Mouse (Mus musculus) ES-Bruce4 (cell line): ENCODE data around the gene Fbxl8. TPM values are rescaled to one million over a fixed set of nuclear protein-coding genes. Genes with fewer than 3 reads are reported as not detected.

Source experiments
- H3K27ac ChIP-seq: 2 replicates; pipeline ENCODE4 v1.5.1; 2012; ENCODE audit warnings: low read length, inconsistent platforms; ENCODE audit not compliant: insufficient read depth
- H3K27me3 ChIP-seq: 2 replicates; pipeline ENCODE4 v1.6.1; 2012; ENCODE audit warnings: mild to moderate bottlenecking, low read length, inconsistent platforms; ENCODE audit not compliant: control insufficient read depth, poor library complexity, insufficient read depth, severe bottlenecking
- H3K36me3 ChIP-seq: 2 replicates; pipeline ENCODE4 v1.6.1; 2012; ENCODE audit warnings: inconsistent platforms, mild to moderate bottlenecking, low read length, moderate library complexity; ENCODE audit not compliant: control insufficient read depth, poor library complexity, insufficient read depth, severe bottlenecking
- H3K4me1 ChIP-seq: one replicate; pipeline ENCODE4 v1.8.1; 2011; ENCODE audit warnings: low read length; ENCODE audit not compliant: control insufficient read depth, insufficient read depth
- H3K4me3 ChIP-seq: 2 replicates; pipeline ENCODE4 v1.5.1; 2011; ENCODE audit warnings: low read depth, mild to moderate bottlenecking, low read length
- H3K9ac ChIP-seq: 2 replicates; pipeline ENCODE4 v1.6.1; 2012; ENCODE audit warnings: low read depth, mild to moderate bottlenecking, inconsistent platforms; ENCODE audit not compliant: poor library complexity, severe bottlenecking
- H3K9me3 ChIP-seq: replicated peaks from 2 replicates; pipeline ENCODE4 v1.6.1; 2012; ENCODE audit warnings: mild to moderate bottlenecking, low read length, inconsistent platforms; ENCODE audit not compliant: control insufficient read depth, poor library complexity, insufficient read depth, severe bottlenecking
- CTCF ChIP-seq: IDR thresholded peaks from one replicate; pipeline ENCODE4 v1.8.1; 2011; ENCODE audit warnings: low read depth, low read length
- EP300 ChIP-seq: IDR thresholded peaks from 2 replicates; pipeline ENCODE4 v1.6.1; 2011; ENCODE audit warnings: low read depth, low read length; ENCODE audit not compliant: insufficient read depth
- POLR2A ChIP-seq: IDR thresholded peaks from one replicate; pipeline ENCODE4 v1.8.1; 2011; ENCODE audit warnings: low read length; ENCODE audit not compliant: insufficient read depth
- polyA plus RNA-seq: library from polyadenylated mRNA; stranded (reverse); fragments of >200 nt; gene quantifications from 2 replicates; pipeline ENCODE4 v1.2.4, GENCODE M21; 2011; ENCODE audit warnings: low read depth; ENCODE audit not compliant: missing spikeins, insufficient read depth, insufficient read length

Gene Fbxl8
- polyA plus RNA-seq, 1 experiment: 1.5 TPM

DNA sequence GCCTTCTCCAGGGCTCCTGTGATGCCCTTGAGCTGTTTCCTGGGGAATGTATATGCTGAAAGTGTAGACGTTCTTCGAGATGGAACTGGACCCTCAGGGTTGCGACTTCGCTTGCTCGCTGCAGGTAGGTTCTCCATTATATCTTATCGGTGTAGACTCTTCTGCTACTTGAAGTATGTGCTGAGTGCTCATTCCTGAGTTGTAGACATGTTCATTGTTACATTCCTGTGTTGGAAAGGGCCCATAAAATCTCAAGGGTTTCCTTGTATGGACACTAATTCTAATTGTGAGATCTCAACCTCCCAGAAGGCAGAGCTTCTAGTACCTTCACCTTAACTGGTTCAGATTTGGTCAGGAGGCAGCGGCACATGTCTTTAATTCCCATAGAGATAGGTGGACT is 23.4 kb upstream of the Fbxl8 start:
- no peaks in the 10 kb centered on the region for H3K27me3 ChIP-seq

DNA sequence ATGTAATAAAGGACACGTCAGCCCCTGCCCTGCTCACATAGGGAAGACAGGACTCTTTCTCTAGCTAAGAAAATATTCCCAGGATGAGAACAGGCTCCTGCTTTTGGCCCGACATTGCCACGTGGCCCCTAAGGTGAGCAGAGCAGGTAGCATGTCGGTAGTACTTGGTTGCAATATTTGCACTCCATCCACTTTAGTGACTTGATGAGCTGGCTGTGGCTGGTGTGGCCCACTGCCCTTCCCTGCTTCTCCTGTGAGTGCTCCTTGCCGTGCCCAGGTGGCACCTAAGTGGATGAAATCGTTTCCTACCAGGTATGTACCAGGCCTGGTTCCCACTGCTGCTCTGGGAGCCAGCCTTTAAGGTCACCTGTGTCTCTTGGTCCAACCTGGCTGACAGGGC is 12.5 kb upstream of the Fbxl8 start:
- Histone ChIP-seq H3K27me3 (no peaks in the 10 kb centered on the region), H3K9me3 (no peaks in the 10 kb centered on the region), H3K4me1 (no peaks in the 10 kb centered on the region), H3K27ac (no peak overlapping the region), H3K9ac (no peak overlapping the region), H3K36me3 (peaks cover 49% of the 10 kb centered on the region), H3K4me3 (no peak overlapping the region)
- TF ChIP-seq POLR2A (no peak), EP300 (no peak)

More for the DNA sequence above, 23.4 kb upstream of the Fbxl8 start:
- Histone ChIP-seq H3K27ac (no peak overlapping the region), H3K9ac (no peak overlapping the region), H3K36me3 (peaks cover 68% of the 10 kb centered on the region), H3K9me3 (no peaks in the 10 kb centered on the region), H3K4me1 (peaks cover 2% of the 10 kb centered on the region), H3K4me3 (no peak overlapping the region)
- TF ChIP-seq POLR2A: no peak
- TF ChIP-seq EP300: no peak
- no peak for TF ChIP-seq CTCF

DNA sequence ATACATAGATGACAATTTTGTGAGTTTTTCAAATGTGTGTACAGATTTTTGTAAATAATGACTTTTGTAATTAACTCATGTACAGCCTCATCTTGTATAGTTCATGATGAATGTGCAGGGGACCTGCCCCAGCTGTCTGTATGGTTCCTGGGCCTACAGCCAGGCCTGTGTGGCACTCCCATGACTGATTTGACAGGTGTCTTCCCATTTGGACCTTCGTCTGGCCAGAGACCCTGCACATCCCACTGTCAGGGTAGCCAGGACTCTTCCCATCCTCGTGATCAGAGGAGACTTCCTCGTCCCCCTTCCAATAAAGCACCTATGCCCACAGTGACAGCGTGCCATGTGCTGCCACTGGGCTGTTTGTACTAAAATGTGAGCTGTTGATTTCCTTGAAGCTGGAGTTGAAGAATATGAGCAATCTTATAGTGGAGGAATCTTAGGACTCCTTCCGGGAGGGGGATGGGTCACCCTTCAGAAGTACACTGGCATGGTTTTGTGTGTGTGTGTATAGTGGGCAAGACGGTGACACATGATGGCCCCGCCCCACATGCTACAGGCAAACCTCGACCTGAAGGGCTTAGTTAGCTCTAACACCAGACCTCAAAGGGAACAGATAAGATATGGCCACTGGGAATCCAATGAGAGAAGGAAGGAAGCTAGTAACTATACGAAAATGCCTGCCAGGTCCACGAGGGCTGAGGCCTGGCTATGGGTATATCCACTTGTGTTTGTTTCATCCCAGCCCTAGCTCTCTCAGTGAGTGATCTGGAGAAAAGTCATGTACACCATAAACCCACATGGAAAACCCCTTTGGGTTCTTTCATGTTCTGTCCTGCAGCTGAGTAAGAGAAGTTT is 11.5 kb upstream of the Fbxl8 start:
- Histone ChIP-seq H3K9ac (no peak overlapping the region), H3K4me3 (no peak overlapping the region)
- no peak for TF ChIP-seq EP300
- no peak for TF ChIP-seq CTCF
- no peak for TF ChIP-seq POLR2A

DNA sequence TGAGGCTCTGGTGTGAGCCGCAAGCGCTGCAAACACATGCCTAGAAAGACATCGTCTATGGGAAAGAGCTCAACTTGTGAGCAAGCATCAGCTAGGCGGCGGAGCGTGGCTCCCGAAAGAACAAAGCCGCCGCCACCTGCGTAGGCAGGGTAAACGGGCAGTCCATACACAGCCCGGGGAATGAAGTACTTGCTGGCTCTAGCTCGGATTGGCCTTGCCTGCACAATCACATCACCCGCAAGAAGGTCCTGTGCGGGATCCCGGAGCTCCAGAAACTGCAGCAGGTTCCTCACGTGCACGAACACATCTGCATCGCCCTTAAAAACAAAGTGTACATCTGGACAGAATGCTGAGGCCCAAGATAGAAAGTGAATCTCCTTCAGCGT is 10.7 kb upstream of the Fbxl8 start:
- Histone ChIP-seq H3K9me3 (no peaks in the 10 kb centered on the region), H3K27me3 (no peaks in the 10 kb centered on the region), H3K4me3 (no peak overlapping the region), H3K27ac (no peak overlapping the region), H3K36me3 (peaks cover 33% of the 10 kb centered on the region), H3K9ac (peak overlapping the region; percentile 16; the same call in 1 of the 2 replicates), H3K4me1 (no peaks in the 10 kb centered on the region)
- TF ChIP-seq POLR2A (no peak), EP300 (no peak), CTCF (no peak)

More for the DNA sequence above, 11.5 kb upstream of the Fbxl8 start:
- no peaks in the 10 kb centered on the region for H3K27me3 ChIP-seq
- H3K9me3 ChIP-seq: no peaks in the 10 kb centered on the region
- no peaks in the 10 kb centered on the region for H3K4me1 ChIP-seq
- H3K36me3 ChIP-seq: peaks cover 41% of the 10 kb centered on the region
- H3K27ac ChIP-seq: no peak overlapping the region

DNA sequence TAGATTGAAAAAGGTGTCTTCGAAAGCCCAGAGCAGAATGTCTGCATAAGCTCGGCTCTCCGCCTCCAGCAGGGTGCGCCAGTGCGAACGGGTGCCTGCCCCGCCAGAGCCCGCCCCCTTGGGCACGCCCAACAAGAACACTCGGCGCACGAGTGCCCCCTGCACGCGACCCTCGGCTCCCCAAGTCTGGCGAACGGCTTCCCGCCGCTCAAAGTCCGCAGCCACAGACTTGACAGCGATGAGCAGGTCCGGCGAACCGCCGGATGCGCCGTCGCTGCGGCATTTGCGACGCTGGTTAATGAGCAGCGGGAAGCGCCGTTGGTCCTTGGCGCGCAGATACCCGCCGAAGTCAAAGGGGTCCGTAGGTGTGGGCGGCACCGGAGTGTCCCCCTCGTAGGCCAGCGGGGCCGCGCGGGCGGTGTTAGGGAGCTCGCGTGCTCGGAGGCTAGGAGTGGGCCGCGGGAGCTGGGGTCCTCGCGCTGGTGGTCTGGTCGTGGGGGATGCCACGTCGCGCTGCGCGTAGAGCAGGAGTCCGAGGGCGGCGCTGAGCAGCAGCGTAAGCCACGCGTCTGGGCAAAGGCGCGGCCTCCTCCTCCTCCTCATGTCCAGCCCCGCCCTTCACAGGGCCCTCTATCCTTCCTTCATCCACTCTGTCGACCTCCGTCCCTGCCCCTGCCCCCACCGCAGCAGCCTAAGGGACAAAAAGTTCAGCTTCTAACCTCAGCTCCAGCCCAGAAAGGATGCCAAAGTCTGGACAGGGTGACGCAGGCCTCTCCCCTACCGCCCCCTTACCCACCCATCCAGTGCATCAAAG is 10.1 kb upstream of the Fbxl8 start:
- TF ChIP-seq POLR2A (no peak), EP300 (0 out of 2 replicates have a peak, but pooled peaks have one; percentile 25), CTCF (peak; percentile 90)
- no peaks in the 10 kb centered on the region for H3K4me1 ChIP-seq
- no peak overlapping the region for H3K27ac ChIP-seq
- H3K36me3 ChIP-seq: peaks cover 27% of the 10 kb centered on the region
- H3K4me3 ChIP-seq: peak overlapping the region; percentile 56
- H3K9me3 ChIP-seq: no peaks in the 10 kb centered on the region
- H3K27me3 ChIP-seq: no peaks in the 10 kb centered on the region
- peak overlapping the region; percentile 59 for H3K9ac ChIP-seq

DNA sequence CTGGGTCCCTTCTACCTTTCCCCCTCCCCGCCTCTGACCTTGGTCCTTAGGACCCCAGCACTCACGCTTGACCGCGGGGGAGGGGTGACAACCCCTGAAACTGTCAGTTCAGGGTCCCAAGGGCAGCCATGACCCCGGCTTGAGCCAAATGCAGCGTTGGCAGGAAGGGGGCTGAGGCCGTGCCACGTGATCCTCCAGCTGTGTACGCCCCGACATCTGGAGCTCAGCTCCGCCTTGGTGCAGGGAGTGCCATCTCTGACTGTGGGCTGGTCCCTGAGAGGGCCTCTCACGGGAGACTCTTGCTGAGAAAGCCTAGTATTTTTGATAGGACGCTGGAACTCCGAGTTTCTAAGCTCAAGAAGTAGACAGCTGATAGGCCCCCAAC is 9.5 kb upstream of the Fbxl8 start, which contains the start of gene B3gnt9:
B3gnt9 (minus strand) TSS at position 188 of the 385 bp plus-strand sequence.
- Histone ChIP-seq H3K4me3 (peak within 1 kb of the TSS; percentile 56), H3K4me1 (no peaks in the 10 kb centered on the region), H3K36me3 (peaks cover 23% of the 10 kb centered on the region), H3K9me3 (no peaks in the 10 kb centered on the region), H3K27ac (no peak within 1 kb of the TSS), H3K27me3 (no peaks in the 10 kb centered on the region), H3K9ac (peak within 1 kb of the TSS; percentile 59)
- TF ChIP-seq CTCF: no peak
- no peak for TF ChIP-seq POLR2A
- TF ChIP-seq EP300: no peak
